Mouse (Mus musculus): Measurements from ENCODE around the gene Flywch1.

The Flywch1 gene

GRCm38 (mm10) chr17:23771284-23772218, at the start of gene Flywch1:
Gene Flywch1, minus strand, starts transcription at chr17:23771602.
- DNase-seq (ENCODE audit: low spot score), result peak; percentile 99

- no peak for DNase-seq (ENCODE audit: low spot score)
Observed at GRCm38 (mm10) chr17:23820731-23821130, 49.3 kb upstream of the Flywch1 start.

- DNase-seq (ENCODE audit: low spot score), result no peak
Observed at GRCm38 (mm10) chr17:23819235-23819634, 47.8 kb upstream of the Flywch1 start.

GRCm38 (mm10) chr17:23818579-23818978, 47.2 kb upstream of the Flywch1 start:
- no peak for DNase-seq (ENCODE audit: low spot score)

- no peak for DNase-seq (ENCODE audit: low spot score)
Observed at GRCm38 (mm10) chr17:23815641-23816040, 44.2 kb upstream of the Flywch1 start.

GRCm38 (mm10) chr17:23807918-23808317, 36.5 kb upstream of the Flywch1 start:
- DNase-seq (ENCODE audit: low spot score), result no peak

GRCm38 (mm10) chr17:23806867-23807266, 35.5 kb upstream of the Flywch1 start:
- DNase-seq (ENCODE audit: low spot score), result no peak

GRCm38 (mm10) chr17:23804426-23805085, 33.2 kb upstream of the Flywch1 start:
- no peak for DNase-seq (ENCODE audit: low spot score)

- DNase-seq (ENCODE audit: low spot score), result peak; percentile 74
Observed at GRCm38 (mm10) chr17:23803366-23804041, 32.1 kb upstream of the Flywch1 start.

GRCm38 (mm10) chr17:23802746-23803365, 31.5 kb upstream of the Flywch1 start:
- DNase-seq (ENCODE audit: low spot score), result peak; percentile 98

GRCm38 (mm10) chr17:23801627-23802026, 30.2 kb upstream of the Flywch1 start:
- no peak for DNase-seq (ENCODE audit: low spot score)

GRCm38 (mm10) chr17:23797316-23797715, 25.9 kb upstream of the Flywch1 start:
- DNase-seq (ENCODE audit: low spot score), result no peak

- DNase-seq (ENCODE audit: low spot score), result no peak
Observed at GRCm38 (mm10) chr17:23795323-23795722, 23.9 kb upstream of the Flywch1 start.

GRCm38 (mm10) chr17:23791079-23791357, 19.6 kb upstream of the Flywch1 start:
- no peak for DNase-seq (ENCODE audit: low spot score)

- DNase-seq (ENCODE audit: low spot score), result peak; percentile 69
Observed at GRCm38 (mm10) chr17:23790269-23791078, 19.1 kb upstream of the Flywch1 start, which contains the start of gene Srrm2. Gene Srrm2, plus strand, starts transcription at chr17:23790532.

GRCm38 (mm10) chr17:23789749-23790268, 18.4 kb upstream of the Flywch1 start:
- DNase-seq (ENCODE audit: low spot score), result no peak

GRCm38 (mm10) chr17:23788973-23789372, 17.6 kb upstream of the Flywch1 start:
- DNase-seq (ENCODE audit: low spot score), result no peak

- DNase-seq (ENCODE audit: low spot score), result no peak
Observed at GRCm38 (mm10) chr17:23786510-23786931, 15.1 kb upstream of the Flywch1 start.

- DNase-seq (ENCODE audit: low spot score), result peak; percentile 91
Observed at GRCm38 (mm10) chr17:23785561-23786471, 14.4 kb upstream of the Flywch1 start, which contains the start of gene Flywch2. Gene Flywch2, minus strand, starts transcription at chr17:23786081.

GRCm38 (mm10) chr17:23783352-23783751, 11.9 kb upstream of the Flywch1 start:
- DNase-seq (ENCODE audit: low spot score), result no peak

All from layer of hippocampus, adult 11-12 months (tissue).